Mouse (Mus musculus) kidney, embryonic 16.5 days (tissue): ENCODE measurements at regions not wholly inside any gene's neighbourhood (a gene's known extent, or its start where the extent isn't known, plus 50 kb on each side); places are given as distances from the start of the nearest gene placed in this dataset.

Source experiments
- ATAC-seq: fragments of 200-750 bp; cut with Nextera tagmentation; 2 replicates; pipeline ENCODE4 v1.8.0; 2017; ENCODE audit warnings: moderate TSS enrichment; ENCODE audit not compliant: low FRiP score, low TSS enrichment
- H3K27ac ChIP-seq: fragments of 300-500 bp; sonication (generic); 2 replicates; pipeline ENCODE4 v1.5.1; 2014; ENCODE audit warnings: low read length
- H3K27me3 ChIP-seq: fragments of 300-500 bp; sonication (generic); 2 replicates; pipeline ENCODE4 v1.6.1; 2014; ENCODE audit warnings: low read length, control low read depth, mixed read lengths; ENCODE audit not compliant: insufficient read depth
- H3K36me3 ChIP-seq: fragments of 300-500 bp; sonication (generic); 2 replicates; pipeline ENCODE4 v1.6.1; 2014; ENCODE audit warnings: low read length, control low read depth, mixed read lengths; ENCODE audit not compliant: insufficient read depth
- H3K4me1 ChIP-seq: fragments of 300-500 bp; sonication (generic); 2 replicates; pipeline ENCODE4 v1.6.1; 2014; ENCODE audit warnings: low read length, control low read depth, mixed read lengths; ENCODE audit not compliant: insufficient read depth
- H3K4me2 ChIP-seq: fragments of 300-500 bp; sonication (generic); replicated peaks from 2 replicates; pipeline ENCODE4 v1.6.1; 2014; ENCODE audit warnings: low read depth, low read length
- H3K4me3 ChIP-seq: fragments of 300-500 bp; sonication (generic); 2 replicates; pipeline ENCODE4 v1.5.1; 2014; ENCODE audit warnings: mild to moderate bottlenecking, low read length
- H3K9ac ChIP-seq: fragments of 300-500 bp; sonication (generic); replicated peaks from 2 replicates; pipeline ENCODE4 v1.6.1; 2014; ENCODE audit warnings: low read length
- H3K9me3 ChIP-seq: fragments of 300-500 bp; sonication (generic); 2 replicates; pipeline ENCODE4 v1.6.1; 2016; ENCODE audit warnings: low read length, control low read depth
- WGBS: fragments of 180-500 bp; shearing (Covaris S2); extraction: QIAGEN DNeasy Blood & Tissue Kit; methylation state at CpG from one replicate; pipeline ENCODE4 v1.1.7; 2014; 5-methylcytosine and 5-hydroxymethylcytosine counted together

GRCm38 (mm10) chr16:53480664-53481063, 1026.8 kb upstream of the Alcam start:
- Histone ChIP-seq H3K9me3 (no peaks in the 10 kb centered on the region), H3K36me3 (no peaks in the 10 kb centered on the region), H3K4me2 (no peak overlapping the region), H3K4me3 (no peak overlapping the region), H3K9ac (no peak overlapping the region), H3K27ac (no peak overlapping the region), H3K4me1 (no peaks in the 10 kb centered on the region), H3K27me3 (no peaks in the 10 kb centered on the region)
- no peak for ATAC-seq

GRCm38 (mm10) chr16:53439511-53439910, 985.6 kb upstream of the Alcam start:
- H3K36me3 ChIP-seq = no peaks in the 10 kb centered on the region
- WGBS = 80% methylated on average over 4 of the region's 4 CpGs
- no peak for ATAC-seq
- no peak overlapping the region for H3K4me3 ChIP-seq
- no peak overlapping the region for H3K4me2 ChIP-seq
- no peaks in the 10 kb centered on the region for H3K9me3 ChIP-seq
- no peaks in the 10 kb centered on the region for H3K4me1 ChIP-seq
- no peaks in the 10 kb centered on the region for H3K27me3 ChIP-seq
- H3K27ac ChIP-seq = no peak overlapping the region
- no peak overlapping the region for H3K9ac ChIP-seq

- H3K4me3 ChIP-seq = no peak overlapping the region
- 70% methylated on average over 2 of the region's 2 CpGs for WGBS
- H3K36me3 ChIP-seq = no peaks in the 10 kb centered on the region
- H3K4me1 ChIP-seq = no peaks in the 10 kb centered on the region
- no peak overlapping the region for H3K27ac ChIP-seq
- H3K27me3 ChIP-seq = no peaks in the 10 kb centered on the region
- no peak for ATAC-seq
- no peaks in the 10 kb centered on the region for H3K9me3 ChIP-seq
- H3K9ac ChIP-seq = no peak overlapping the region
- no peak overlapping the region for H3K4me2 ChIP-seq
These were observed 964.5 kb upstream of the Alcam start for GRCm38 (mm10) chr16:53418416-53418815.

GRCm38 (mm10) chr16:53385176-53385575, 931.3 kb upstream of the Alcam start:
- Histone ChIP-seq H3K4me1 (no peaks in the 10 kb centered on the region), H3K36me3 (no peaks in the 10 kb centered on the region), H3K27ac (no peak overlapping the region), H3K9ac (no peak overlapping the region), H3K4me2 (no peak overlapping the region), H3K9me3 (no peaks in the 10 kb centered on the region), H3K4me3 (no peak overlapping the region), H3K27me3 (no peaks in the 10 kb centered on the region)
- ATAC-seq = no peak
- 84% methylated on average over 4 of the region's 4 CpGs for WGBS

GRCm38 (mm10) chr16:53342153-53342552, 888.3 kb upstream of the Alcam start:
- WGBS = 82% methylated on average over 3 of the region's 3 CpGs
- H3K27ac ChIP-seq = no peak overlapping the region
- H3K4me3 ChIP-seq = no peak overlapping the region
- H3K4me1 ChIP-seq = no peaks in the 10 kb centered on the region
- no peak overlapping the region for H3K9ac ChIP-seq
- no peaks in the 10 kb centered on the region for H3K36me3 ChIP-seq
- no peaks in the 10 kb centered on the region for H3K9me3 ChIP-seq
- no peak overlapping the region for H3K4me2 ChIP-seq
- ATAC-seq = no peak
- H3K27me3 ChIP-seq = no peaks in the 10 kb centered on the region

GRCm38 (mm10) chr16:53326353-53326752, 872.5 kb upstream of the Alcam start:
- Histone ChIP-seq H3K9ac (no peak overlapping the region), H3K27me3 (no peaks in the 10 kb centered on the region), H3K4me3 (no peak overlapping the region), H3K4me2 (no peak overlapping the region), H3K27ac (no peak overlapping the region), H3K9me3 (no peaks in the 10 kb centered on the region), H3K4me1 (no peaks in the 10 kb centered on the region), H3K36me3 (no peaks in the 10 kb centered on the region)
- ATAC-seq = no peak

- Histone ChIP-seq H3K27me3 (no peaks in the 10 kb centered on the region), H3K9me3 (no peaks in the 10 kb centered on the region), H3K36me3 (no peaks in the 10 kb centered on the region), H3K4me3 (no peak overlapping the region), H3K9ac (no peak overlapping the region), H3K4me2 (no peak overlapping the region), H3K27ac (no peak overlapping the region), H3K4me1 (no peaks in the 10 kb centered on the region)
- no peak for ATAC-seq
- WGBS = 83% methylated on average over 1 of the region's 1 CpGs
These were observed 838.2 kb upstream of the Alcam start for GRCm38 (mm10) chr16:53292081-53292480.

GRCm38 (mm10) chr16:53282014-53282413, 828.1 kb upstream of the Alcam start:
- no peak overlapping the region for H3K4me3 ChIP-seq
- H3K9ac ChIP-seq = no peak overlapping the region
- WGBS = 86% methylated on average over 2 of the region's 2 CpGs
- no peak overlapping the region for H3K4me2 ChIP-seq
- H3K9me3 ChIP-seq = no peaks in the 10 kb centered on the region
- no peak for ATAC-seq
- no peaks in the 10 kb centered on the region for H3K27me3 ChIP-seq
- no peaks in the 10 kb centered on the region for H3K36me3 ChIP-seq
- no peaks in the 10 kb centered on the region for H3K4me1 ChIP-seq
- H3K27ac ChIP-seq = no peak overlapping the region

GRCm38 (mm10) chr16:53266116-53266515, 812.2 kb upstream of the Alcam start:
- H3K27ac ChIP-seq = no peak overlapping the region
- H3K4me3 ChIP-seq = no peak overlapping the region
- H3K36me3 ChIP-seq = no peaks in the 10 kb centered on the region
- H3K4me1 ChIP-seq = no peaks in the 10 kb centered on the region
- H3K9ac ChIP-seq = no peak overlapping the region
- ATAC-seq = no peak
- no peaks in the 10 kb centered on the region for H3K27me3 ChIP-seq
- 15% methylated on average over 3 of the region's 3 CpGs for WGBS
- H3K9me3 ChIP-seq = no peaks in the 10 kb centered on the region
- H3K4me2 ChIP-seq = no peak overlapping the region

GRCm38 (mm10) chr16:53245365-53245764, 791.5 kb upstream of the Alcam start:
- Histone ChIP-seq H3K4me1 (no peaks in the 10 kb centered on the region), H3K9ac (no peak overlapping the region), H3K4me3 (no peak overlapping the region), H3K27me3 (no peaks in the 10 kb centered on the region), H3K9me3 (no peaks in the 10 kb centered on the region), H3K4me2 (no peak overlapping the region), H3K36me3 (no peaks in the 10 kb centered on the region), H3K27ac (no peak overlapping the region)
- 84% methylated on average over 1 of the region's 1 CpGs for WGBS
- no peak for ATAC-seq

GRCm38 (mm10) chr16:53242126-53242537, 788.3 kb upstream of the Alcam start:
- no peak overlapping the region for H3K9ac ChIP-seq
- 67% methylated on average over 3 of the region's 3 CpGs for WGBS
- no peaks in the 10 kb centered on the region for H3K27me3 ChIP-seq
- no peaks in the 10 kb centered on the region for H3K4me1 ChIP-seq
- no peak for ATAC-seq
- H3K4me2 ChIP-seq = no peak overlapping the region
- H3K36me3 ChIP-seq = no peaks in the 10 kb centered on the region
- no peak overlapping the region for H3K27ac ChIP-seq
- no peak overlapping the region for H3K4me3 ChIP-seq
- H3K9me3 ChIP-seq = no peaks in the 10 kb centered on the region
